9 mouse cellular contexts compared by ENCODE assay signal in genomic region chr5:142608259-142608988, GRCm38 (mm10). TPM values are rescaled to one million over a fixed set of nuclear protein-coding genes. Genes with fewer than 3 reads are reported as not detected.
DNase-seq lines count a peak whose midpoint lies in the region; ATAC-seq and TF ChIP-seq lines count a peak whose summit lies in the region.
"Had no signal": no experiment of that assay in that cellular context is flagged by ENCODE, and none has a peak within 500 bp of the region (broad histone marks: within the 10 kb centered on the region; RNA-seq: fewer than 3 reads in every experiment).

Gene Mmd2, minus strand, starts transcription at chr5:142608800.

- H3K27me3 ChIP-seq in heart, embryonic 15.5 days, result peaks cover 51% of the 10 kb centered on the region
- peaks cover 6% of the 10 kb centered on the region for H3K27me3 ChIP-seq in forebrain, embryonic 11.5 days (ENCODE audit: control insufficient read depth, insufficient read depth, low read length)
- H3K27me3 ChIP-seq in midbrain, embryonic 11.5 days (ENCODE audit: control insufficient read depth, insufficient read depth, low read length), result peaks cover 2% of the 10 kb centered on the region; the same call in 1 of the 2 replicates
- H3K27me3 ChIP-seq in testis, adult 2 months (ENCODE audit: control insufficient read depth, insufficient read depth, low read length), result no peaks in the 10 kb centered on the region

- H3K4me2 ChIP-seq in heart, embryonic 15.5 days, result peak within 1 kb of the TSS; percentile 75
- peak within 1 kb of the TSS; percentile 76 for H3K4me2 ChIP-seq in forebrain, embryonic 11.5 days (ENCODE audit: low read depth, low read length, severe bottlenecking)
- H3K4me2 ChIP-seq in midbrain, embryonic 11.5 days, result peak within 1 kb of the TSS; percentile 60

- H3K4me1 ChIP-seq in heart, embryonic 15.5 days (replicated peaks), result peaks cover 6% of the 10 kb centered on the region
- H3K4me1 ChIP-seq in forebrain, embryonic 11.5 days (replicated peaks; ENCODE audit: control insufficient read depth, insufficient read depth, low read length), result peaks cover 5% of the 10 kb centered on the region; the same call in 1 of the 2 replicates
- 0 out of 2 replicates have a peak, but pooled peaks cover 2% of the 10 kb centered on the region for H3K4me1 ChIP-seq in midbrain, embryonic 11.5 days (ENCODE audit: control insufficient read depth, insufficient read depth, low read length)
- H3K4me1 ChIP-seq in testis, adult 2 months (ENCODE audit: control insufficient read depth, insufficient read depth, low read length), result peaks cover 3% of the 10 kb centered on the region

- H3K4me3 ChIP-seq in heart, embryonic 15.5 days, result peak within 1 kb of the TSS; percentile 44
- peak within 1 kb of the TSS; percentile 38 for H3K4me3 ChIP-seq in forebrain, embryonic 11.5 days (ENCODE audit: low read depth, low read length)
- peak within 1 kb of the TSS; percentile 36 for H3K4me3 ChIP-seq in midbrain, embryonic 11.5 days (ENCODE audit: low read depth, low read length)
- peak within 1 kb of the TSS; percentile 87 for H3K4me3 ChIP-seq in testis, adult 2 months (ENCODE audit: control insufficient read depth, low read depth, low read length)

- no peak for TF ChIP-seq CTCF in testis, adult 2 months (IDR thresholded peaks at IDR 0.05; ENCODE audit: control insufficient read depth, insufficient read depth, insufficient replicate concordance, low read depth, low read length)

- H3K9me3 ChIP-seq in heart, embryonic 15.5 days (replicated peaks), result no peaks in the 10 kb centered on the region
- no peaks in the 10 kb centered on the region for H3K9me3 ChIP-seq in forebrain, embryonic 11.5 days (ENCODE audit: control insufficient read depth, low read length)
- H3K9me3 ChIP-seq in midbrain, embryonic 11.5 days (ENCODE audit: control insufficient read depth, low read length), result no peaks in the 10 kb centered on the region

- H3K9ac ChIP-seq in heart, embryonic 15.5 days, result peak within 1 kb of the TSS; percentile 33; the same call in 1 of the 2 replicates
- H3K9ac ChIP-seq in forebrain, embryonic 11.5 days (ENCODE audit: low read length), result peak within 1 kb of the TSS; percentile 60
- H3K9ac ChIP-seq in midbrain, embryonic 11.5 days (ENCODE audit: low read length), result peak within 1 kb of the TSS; percentile 55

- no peak for DNase-seq in heart, postnatal 4 days
- peak in 1 of 2 experiments; percentile 19 for DNase-seq in adrenal gland, postnatal 36 days
- DNase-seq in forebrain, embryonic 11.5 days (ENCODE audit: low spot score), result peak; percentile 74
- DNase-seq in layer of hippocampus, postnatal 10 days (ENCODE audit: low spot score in 2 of 2), result peak; percentile 73 to 79
- peak; percentile 91 for DNase-seq in midbrain, embryonic 11.5 days (ENCODE audit: low spot score, missing footprints)
- DNase-seq in spleen, postnatal 4 days (ENCODE audit: low spot score in 2 of 2), result no peak

- no peaks in the 10 kb centered on the region for H3K36me3 ChIP-seq in heart, embryonic 15.5 days
- no peaks in the 10 kb centered on the region for H3K36me3 ChIP-seq in forebrain, embryonic 11.5 days (ENCODE audit: control insufficient read depth, insufficient read depth, low read length)
- no peaks in the 10 kb centered on the region for H3K36me3 ChIP-seq in midbrain, embryonic 11.5 days (ENCODE audit: control insufficient read depth, insufficient read depth, low read length)
- H3K36me3 ChIP-seq in testis, adult 2 months (ENCODE audit: control insufficient read depth, insufficient read depth, low read length), result no peaks in the 10 kb centered on the region

- WGBS in heart, embryonic 15.5 days, result 5% methylated on average over 42 of the region's 42 CpGs
- 2% methylated on average over 42 of the region's 42 CpGs for WGBS in forebrain, embryonic 11.5 days
- 4% methylated on average over 41 of the region's 42 CpGs for WGBS in midbrain, embryonic 11.5 days

- TF ChIP-seq POLR2A in testis, adult 2 months (IDR thresholded peaks at IDR 0.05; ENCODE audit: control insufficient read depth, low read depth, low read length), result 0 out of 2 replicates have a peak, but pooled peaks have one; percentile 23

- H3K27ac ChIP-seq in heart, embryonic 15.5 days, result no peak within 1 kb of the TSS
- no peak within 1 kb of the TSS for H3K27ac ChIP-seq in forebrain, embryonic 11.5 days (ENCODE audit: low read depth, low read length)
- H3K27ac ChIP-seq in midbrain, embryonic 11.5 days (ENCODE audit: low read depth, low read length), result no peak within 1 kb of the TSS
- peak within 1 kb of the TSS; percentile 90 for H3K27ac ChIP-seq in testis, adult 2 months (ENCODE audit: control insufficient read depth, insufficient read depth, low read depth, low read length)

- ATAC-seq in heart, embryonic 15.5 days (replicated peaks; ENCODE audit: insufficient number of reproducible peaks, insufficient read depth, low FRiP score, low read depth), result no peak
- ATAC-seq in forebrain, embryonic 11.5 days (replicated peaks; ENCODE audit: low FRiP score), result peak; percentile 63
- peak; percentile 69 for ATAC-seq in midbrain, embryonic 11.5 days (ENCODE audit: low FRiP score)

RNA-seq across cellular contexts. Expression of gene Mmd2, which starts in this region (rescaled TPM):
- polyA plus RNA-seq in heart, embryonic 15.5 days (2015; fragmentation: Nextera tagmentation; extraction: Ambion mirVana), result 0.09 and 0.90 TPM in 2 replicates
- total RNA-seq in heart, postnatal 4 days (2021), result under 1 TPM; 0.10 to 0.18 TPM
- total RNA-seq in adrenal gland, postnatal 36 days (2021), result 10 to 100 TPM; 21.6 to 35.2 TPM
- 6.6 and 7.3 TPM in 2 replicates for polyA plus RNA-seq in forebrain, embryonic 11.5 days (2014; fragmentation: Nextera tagmentation; extraction: Ambion mirVana)
- 100 to 1,000 TPM; 164 to 175 TPM for total RNA-seq in layer of hippocampus, postnatal 10 days (2021)
- 8.4 and 9.1 TPM in 2 replicates for polyA plus RNA-seq in midbrain, embryonic 11.5 days (2014; fragmentation: Nextera tagmentation; extraction: Ambion mirVana)
- 19.6 and 25.6 TPM in 2 replicates for polyA plus RNA-seq in testis, adult 2 months (2012; rRNA removed)
- total RNA-seq: CH12.LX had no signal

Comparison
In these comparisons a context has a peak if more than half of its experiments do, and no peak if none do; other contexts are left out.
1. RNA of gene Mmd2 (total RNA-seq): 164 to 175 TPM in layer of hippocampus, postnatal 10 days and 21.6 to 35.2 TPM in adrenal gland, postnatal 36 days; 0.10 to 0.18 TPM in heart, postnatal 4 days; every median in the first group is over 10 times any median in the second.
2. RNA of gene Mmd2 (total RNA-seq): 164 to 175 TPM in layer of hippocampus, postnatal 10 days; 21.6 to 35.2 TPM in adrenal gland, postnatal 36 days; every median in the first group is over 4 times any median in the second.
3. H3K4me3 ChIP-seq: peak in every context shown above with its lines; median percentile 87 in testis, adult 2 months; 44 in heart, embryonic 15.5 days; 38 in forebrain, embryonic 11.5 days; 36 in midbrain, embryonic 11.5 days.
4. DNase-seq: peak in forebrain, embryonic 11.5 days (single experiment), layer of hippocampus, postnatal 10 days (2 of 2) and midbrain, embryonic 11.5 days (single experiment); none in heart, postnatal 4 days (single experiment) and spleen, postnatal 4 days (0 of 2).
5. Peak in every context shown above with its lines, with median percentiles within 50 percentile points of each other: H3K4me2 ChIP-seq and H3K9ac ChIP-seq.